Comparison of ENCODE assay signal across 14 mouse cellular contexts in genomic region chr4:52117765-52118290, GRCm38 (mm10).
"Had no signal": no experiment of that assay in that cellular context is flagged by ENCODE, and none has a peak within 500 bp of the region (broad histone marks: within the 10 kb centered on the region; RNA-seq: fewer than 3 reads in every experiment).

No protein-coding gene starts in this region.

- H3K9me3 ChIP-seq: limb, embryonic 10.5 days; liver, embryonic 15.5 days; midbrain, embryonic 12.5 days; neural tube, embryonic 13.5 days had no signal

- H3K9ac ChIP-seq: liver, embryonic 15.5 days; lung, embryonic 14.5 days; midbrain, embryonic 12.5 days; neural tube, embryonic 13.5 days had no signal

- H3K27me3 ChIP-seq: liver, embryonic 15.5 days; midbrain, embryonic 12.5 days; neural tube, embryonic 13.5 days had no signal

- H3K36me3 ChIP-seq: limb, embryonic 10.5 days; liver, embryonic 15.5 days; midbrain, embryonic 12.5 days; neural tube, embryonic 13.5 days had no signal

- H3K4me3 ChIP-seq: left cerebral cortex, adult 2 months; limb, embryonic 10.5 days; liver, embryonic 15.5 days; midbrain, embryonic 12.5 days; neural tube, embryonic 13.5 days had no signal

- H3K4me2 ChIP-seq: liver, embryonic 11.5 days; liver, embryonic 15.5 days; lung, embryonic 14.5 days; midbrain, embryonic 12.5 days; neural tube, embryonic 13.5 days had no signal

- DNase-seq: kidney, adult 18-20 months; kidney, postnatal 10 days; kidney, postnatal 4 days; lung, postnatal 10 days; lung, postnatal 4 days; thymus, postnatal 4 days had no signal

- H3K27ac ChIP-seq: left cerebral cortex, adult 2 months; limb, embryonic 10.5 days; liver, embryonic 15.5 days; midbrain, embryonic 12.5 days; neural tube, embryonic 13.5 days; stomach, postnatal 0 days had no signal

- H3K4me1 ChIP-seq: limb, embryonic 10.5 days; liver, embryonic 15.5 days; midbrain, embryonic 12.5 days; neural tube, embryonic 13.5 days had no signal
